Mouse (Mus musculus) lung, postnatal 0 days (tissue): ENCODE data around the gene Sept3.
A peak's percentile ranks its signal among the peaks of the same experiment; 100 is the strongest.

Experiments
- CTCF ChIP-seq: IDR thresholded peaks from 2 replicates; pipeline ENCODE4 v1.5.1; 2016; ENCODE audit warnings: antibody characterized with exemption, mild to moderate bottlenecking
- EP300 ChIP-seq: IDR thresholded peaks from 2 replicates; pipeline ENCODE4 v1.6.1; 2016; ENCODE audit warnings: antibody characterized with exemption, mild to moderate bottlenecking, control low read depth

- TF ChIP-seq CTCF (no peak), EP300 (0 out of 2 replicates have a peak, but pooled peaks have one; percentile 14)
These were observed 43.1 kb downstream of the Sept3 start for GRCm38 (mm10) chr15:82317839-82318238.
